Mouse (Mus musculus): ENCODE measurements around the gene Capn13. TPM values are rescaled to one million over a fixed set of nuclear protein-coding genes. Genes with fewer than 3 reads are reported as not detected.

Capn13 gene
- polyA plus RNA-seq, 1 experiment, result not detected

DNA sequence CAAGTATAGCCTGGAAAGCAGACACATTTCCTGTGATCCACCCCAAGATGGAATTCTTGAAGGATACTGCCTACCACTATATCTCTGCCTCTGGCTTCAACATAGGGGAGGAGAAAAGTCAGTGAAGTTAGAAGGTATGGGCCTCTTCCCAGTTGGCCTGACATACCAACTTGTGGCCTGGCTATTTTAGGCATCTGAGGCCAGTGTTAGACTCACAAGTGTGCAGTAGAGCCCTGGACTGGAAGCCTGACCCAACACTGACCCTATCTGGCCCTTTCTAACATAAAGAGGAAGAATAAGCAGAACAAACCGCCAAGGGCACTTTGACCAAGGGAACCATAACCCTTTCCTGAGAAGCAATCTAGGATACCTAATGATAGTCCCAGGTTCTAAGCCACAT lies 7.3 kb downstream of the Capn13 start:
- H3K4me1 ChIP-seq (ENCODE audit: control insufficient read depth, insufficient read depth, low read length), result peaks cover 3% of the 10 kb centered on the region; the same call in 1 of the 2 replicates
- H3K4me3 ChIP-seq (ENCODE audit: insufficient read depth, low read length), result no peak overlapping the region
- no peak overlapping the region for H3K27ac ChIP-seq (ENCODE audit: insufficient read depth, low read length)
- TF ChIP-seq CTCF (IDR thresholded peaks at IDR 0.05; ENCODE audit: extremely low read depth, insufficient read depth, low read length), result no peak
- no peak for TF ChIP-seq POLR2A (IDR thresholded peaks at IDR 0.05; ENCODE audit: extremely low read depth, insufficient read depth, low read length)

DNA sequence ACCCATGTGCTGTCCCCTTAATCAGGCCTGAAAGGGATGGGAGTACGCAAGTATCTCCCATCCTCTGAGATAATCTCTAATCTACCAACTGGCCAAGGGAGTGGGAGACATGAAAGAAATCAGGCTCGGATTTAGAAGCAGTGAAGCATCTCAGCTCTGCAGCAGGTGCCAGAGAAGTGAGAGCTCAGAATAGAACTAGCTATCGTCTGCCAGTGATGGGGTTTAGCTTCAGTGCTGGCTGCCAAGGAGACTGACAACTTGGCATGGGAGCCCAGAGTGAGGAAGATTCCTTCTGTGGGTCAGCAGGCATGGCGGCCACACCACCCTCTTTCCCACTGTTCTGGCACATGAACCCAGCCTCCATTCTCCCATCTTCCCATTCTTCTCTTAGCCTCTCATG lies 8.9 kb downstream of the Capn13 start:
- H3K4me1 ChIP-seq (ENCODE audit: control insufficient read depth, insufficient read depth, low read length), result peaks cover 3% of the 10 kb centered on the region; the same call in 1 of the 2 replicates
- no peak overlapping the region for H3K4me3 ChIP-seq (ENCODE audit: insufficient read depth, low read length)
- TF ChIP-seq CTCF (IDR thresholded peaks at IDR 0.05; ENCODE audit: extremely low read depth, insufficient read depth, low read length), result no peak
- no peak overlapping the region for H3K27ac ChIP-seq (ENCODE audit: insufficient read depth, low read length)

DNA sequence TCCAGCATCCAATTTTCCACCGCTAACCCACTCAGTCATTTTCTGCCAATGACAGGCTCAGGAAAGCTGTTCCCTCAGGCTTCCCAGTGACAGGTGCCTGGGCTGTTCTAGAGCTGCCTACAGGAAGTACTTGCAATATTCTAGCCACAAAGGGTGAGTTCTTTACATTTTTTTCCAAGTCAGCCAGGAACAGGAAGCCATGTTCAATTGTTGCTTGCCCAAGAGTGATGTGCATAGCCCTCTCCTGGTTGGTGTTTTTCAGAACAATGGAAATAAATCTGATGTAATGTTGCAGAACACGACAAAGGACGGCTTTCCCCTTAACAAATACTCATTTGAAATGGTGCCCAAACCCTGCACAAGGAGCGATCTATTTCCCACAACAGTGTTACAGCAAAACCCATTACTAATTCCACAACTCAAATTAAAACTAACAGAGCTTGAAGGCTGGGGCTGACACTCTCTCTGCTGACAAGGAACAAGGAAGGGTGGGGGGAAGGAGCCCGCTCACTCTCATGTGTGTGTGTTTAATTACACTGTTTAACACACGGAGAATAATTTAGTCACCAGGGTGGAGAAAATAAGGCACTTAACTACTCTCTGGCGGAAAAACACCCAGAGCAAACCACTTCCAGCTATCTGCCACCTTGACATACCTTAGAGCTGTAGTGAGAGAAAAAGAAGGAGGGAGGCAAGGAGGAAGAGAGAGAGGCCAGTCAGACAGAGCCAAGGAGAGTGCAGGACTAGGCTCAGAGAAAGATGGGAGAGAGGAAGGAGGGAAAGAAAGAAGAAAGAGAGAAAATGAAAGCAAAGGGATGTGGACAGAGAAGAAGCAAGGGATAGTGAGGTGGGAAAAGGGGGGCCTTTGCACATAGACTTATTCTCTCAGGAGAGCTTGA lies 10.2 kb downstream of the Capn13 start:
- H3K4me1 ChIP-seq (ENCODE audit: control insufficient read depth, insufficient read depth, low read length), result peaks cover 3% of the 10 kb centered on the region; the same call in 1 of the 2 replicates
- H3K27ac ChIP-seq (ENCODE audit: insufficient read depth, low read length), result no peak overlapping the region; the same call in 1 of the 2 replicates
- no peak for TF ChIP-seq POLR2A (IDR thresholded peaks at IDR 0.05; ENCODE audit: extremely low read depth, insufficient read depth, low read length)
- no peak overlapping the region for H3K4me3 ChIP-seq (ENCODE audit: insufficient read depth, low read length)

DNA sequence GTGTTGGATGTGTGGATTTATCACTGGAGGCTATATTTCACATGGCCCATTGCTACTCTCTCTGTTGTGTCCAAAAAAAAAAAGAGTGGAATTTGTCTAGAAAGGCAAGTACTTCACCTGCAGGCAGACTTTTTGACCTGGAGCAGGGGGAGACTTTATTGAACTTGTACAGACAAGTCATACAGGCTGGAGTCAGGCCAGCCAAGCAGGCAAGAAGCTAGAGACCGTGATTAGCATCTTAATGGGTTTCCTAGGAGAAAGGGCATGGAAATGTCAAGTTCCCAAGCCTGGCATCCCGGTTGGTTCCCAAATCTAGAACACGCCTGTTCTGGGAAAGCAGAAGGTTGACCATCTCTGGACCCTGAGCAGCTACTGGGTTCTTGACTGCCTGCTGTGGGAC lies 11.3 kb downstream of the Capn13 start:
- peaks cover 3% of the 10 kb centered on the region; the same call in 1 of the 2 replicates for H3K4me1 ChIP-seq (ENCODE audit: control insufficient read depth, insufficient read depth, low read length)
- H3K4me3 ChIP-seq (ENCODE audit: insufficient read depth, low read length), result no peak overlapping the region
- TF ChIP-seq POLR2A (IDR thresholded peaks at IDR 0.05; ENCODE audit: extremely low read depth, insufficient read depth, low read length) (no peak), CTCF (IDR thresholded peaks at IDR 0.05; ENCODE audit: extremely low read depth, insufficient read depth, low read length) (no peak)
- H3K27ac ChIP-seq (ENCODE audit: insufficient read depth, low read length), result no peak overlapping the region

DNA sequence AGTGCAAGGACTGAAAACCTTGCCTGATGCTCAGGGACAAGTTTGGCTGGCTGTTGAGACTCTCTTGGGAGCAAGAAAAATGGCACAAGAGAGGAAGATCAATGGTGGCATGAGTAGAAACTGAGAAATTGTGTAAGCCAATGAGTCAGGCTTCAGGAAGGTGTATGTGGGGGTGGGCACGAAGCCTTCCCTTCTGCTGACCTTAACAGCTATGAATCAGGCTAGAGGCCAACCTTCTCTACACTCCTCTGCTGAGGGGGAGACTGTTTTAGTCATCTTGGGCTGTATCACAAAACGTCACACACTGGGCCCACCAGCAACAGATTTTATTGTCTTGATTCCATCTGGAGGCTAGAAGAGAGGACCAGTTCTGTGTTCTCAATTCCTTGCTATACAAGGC lies 14.1 kb downstream of the Capn13 start:
- Histone ChIP-seq H3K27ac (ENCODE audit: insufficient read depth, low read length) (no peak overlapping the region), H3K4me3 (ENCODE audit: insufficient read depth, low read length) (no peak overlapping the region), H3K4me1 (ENCODE audit: control insufficient read depth, insufficient read depth, low read length) (peaks cover 3% of the 10 kb centered on the region; the same call in 1 of the 2 replicates)
- TF ChIP-seq POLR2A (IDR thresholded peaks at IDR 0.05; ENCODE audit: extremely low read depth, insufficient read depth, low read length), result no peak
- no peak for TF ChIP-seq CTCF (IDR thresholded peaks at IDR 0.05; ENCODE audit: extremely low read depth, insufficient read depth, low read length)

DNA sequence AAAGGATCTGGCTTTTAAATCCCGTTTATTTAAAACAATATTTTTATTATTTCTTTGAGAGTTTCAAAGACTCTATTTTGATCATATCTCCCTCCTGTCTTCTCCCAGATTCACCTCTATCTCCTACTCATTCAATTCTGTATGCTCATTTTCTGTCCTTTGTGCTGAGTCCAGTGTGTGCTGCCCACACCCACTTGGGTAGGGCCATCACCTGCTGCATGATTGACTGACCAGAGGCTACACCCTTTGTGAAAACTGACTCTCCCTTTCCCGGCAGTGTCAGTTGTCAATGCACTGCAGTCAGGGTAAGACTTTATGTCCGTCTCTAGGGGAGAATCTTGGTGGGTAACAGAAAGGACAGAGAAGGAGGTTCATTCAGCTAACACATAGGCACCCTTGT lies 14.7 kb downstream of the Capn13 start:
- no peak overlapping the region for H3K27ac ChIP-seq (ENCODE audit: insufficient read depth, low read length)
- H3K4me3 ChIP-seq (ENCODE audit: insufficient read depth, low read length), result no peak overlapping the region
- TF ChIP-seq POLR2A (IDR thresholded peaks at IDR 0.05; ENCODE audit: extremely low read depth, insufficient read depth, low read length), result no peak
- no peak for TF ChIP-seq CTCF (IDR thresholded peaks at IDR 0.05; ENCODE audit: extremely low read depth, insufficient read depth, low read length)
- H3K4me1 ChIP-seq (ENCODE audit: control insufficient read depth, insufficient read depth, low read length), result peaks cover 3% of the 10 kb centered on the region; the same call in 1 of the 2 replicates

DNA sequence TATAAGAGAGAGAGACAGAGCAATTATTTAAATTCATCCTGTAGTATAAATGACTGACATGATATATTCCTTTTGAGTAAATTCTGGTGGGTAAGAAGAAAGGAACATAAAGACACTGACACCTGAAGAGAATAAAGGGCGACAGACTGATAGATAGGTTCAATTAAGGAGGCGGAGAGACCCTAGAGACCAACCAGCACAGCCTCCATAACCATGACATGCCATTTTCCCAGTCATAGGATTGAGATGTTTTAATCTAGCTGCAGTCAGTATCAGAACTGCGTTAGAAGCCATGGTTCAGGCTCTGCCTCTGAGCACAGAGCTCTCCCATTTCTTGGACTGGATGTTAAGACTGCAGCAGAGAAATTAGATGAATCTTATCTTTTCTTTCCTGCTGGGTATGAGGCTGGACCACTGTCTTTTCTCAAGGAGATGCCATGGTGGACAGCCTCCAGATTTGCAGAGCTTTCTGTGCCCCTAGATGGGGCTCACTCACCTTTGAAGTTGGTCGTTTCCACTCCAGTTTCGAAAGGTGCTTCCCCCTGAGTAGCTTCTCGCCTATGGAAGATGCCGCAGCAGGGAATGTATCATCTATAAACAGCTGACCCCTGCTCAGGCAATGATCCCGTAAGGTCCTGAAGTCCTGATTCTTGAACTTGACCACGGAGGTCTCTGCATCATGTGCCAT lies 18.2 kb downstream of the Capn13 start:
- no peak overlapping the region for H3K27ac ChIP-seq (ENCODE audit: insufficient read depth, low read length)
- TF ChIP-seq POLR2A (IDR thresholded peaks at IDR 0.05; ENCODE audit: extremely low read depth, insufficient read depth, low read length), result no peak
- TF ChIP-seq CTCF (IDR thresholded peaks at IDR 0.05; ENCODE audit: extremely low read depth, insufficient read depth, low read length), result no peak
- no peaks in the 10 kb centered on the region for H3K4me1 ChIP-seq (ENCODE audit: control insufficient read depth, insufficient read depth, low read length)
- H3K4me3 ChIP-seq (ENCODE audit: insufficient read depth, low read length), result no peak overlapping the region

DNA sequence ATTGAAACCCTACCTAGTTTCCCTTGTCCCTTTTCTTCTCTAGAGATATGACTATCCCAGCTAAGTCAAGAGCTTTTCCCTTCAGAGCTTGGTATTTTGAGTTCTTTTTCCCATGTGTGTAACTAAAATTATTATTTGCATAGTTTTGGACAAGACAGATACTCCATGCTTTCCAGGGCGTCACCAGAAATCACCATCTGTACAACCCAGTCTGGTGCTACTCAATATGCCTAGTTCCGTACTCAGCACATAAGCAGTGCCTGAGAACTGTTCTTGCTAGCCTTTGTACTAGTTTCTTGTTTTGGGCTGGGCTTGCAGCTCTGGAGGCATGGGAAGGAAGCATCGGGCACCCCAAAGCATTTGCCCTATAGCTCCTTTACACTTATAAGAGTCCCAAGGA lies 19.0 kb downstream of the Capn13 start:
- TF ChIP-seq CTCF (IDR thresholded peaks at IDR 0.05; ENCODE audit: extremely low read depth, insufficient read depth, low read length), result no peak
- no peak for TF ChIP-seq POLR2A (IDR thresholded peaks at IDR 0.05; ENCODE audit: extremely low read depth, insufficient read depth, low read length)
- H3K4me3 ChIP-seq (ENCODE audit: insufficient read depth, low read length), result no peak overlapping the region
- no peaks in the 10 kb centered on the region for H3K4me1 ChIP-seq (ENCODE audit: control insufficient read depth, insufficient read depth, low read length)
- no peak overlapping the region for H3K27ac ChIP-seq (ENCODE audit: insufficient read depth, low read length)

DNA sequence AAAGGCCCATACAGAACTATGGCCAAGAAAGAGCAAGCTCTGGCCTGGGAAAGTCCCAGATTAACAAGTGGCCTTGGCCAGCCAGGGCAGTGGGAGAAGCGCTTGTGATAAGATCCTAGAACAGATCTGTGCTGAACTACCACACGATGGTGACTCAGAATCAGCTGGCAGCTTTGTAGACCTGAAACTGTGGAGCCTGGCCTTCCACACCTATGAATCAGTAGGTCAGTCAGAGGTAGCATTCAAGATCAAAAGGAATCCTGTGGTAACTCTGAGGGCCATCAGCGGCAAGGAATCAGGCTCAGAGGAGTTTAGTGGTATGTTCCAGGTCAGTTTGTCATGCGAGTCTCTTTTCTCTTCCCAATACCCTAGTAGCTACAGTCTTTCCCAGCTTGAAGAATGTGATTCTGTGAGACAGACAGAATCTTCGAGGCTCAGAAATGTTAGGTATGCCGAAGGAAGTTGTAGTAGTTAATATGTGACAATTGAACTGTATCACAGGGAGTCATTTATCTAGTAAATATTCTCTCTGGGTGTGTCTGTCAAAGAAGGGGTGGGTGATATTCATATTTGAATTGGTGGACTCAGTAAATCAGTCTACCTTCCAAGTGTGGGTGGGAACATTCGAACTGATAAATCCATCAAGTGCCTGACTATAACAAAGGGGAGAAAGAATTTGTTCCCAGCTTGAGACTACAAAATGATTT lies 22.7 kb downstream of the Capn13 start:
- no peak overlapping the region for H3K4me3 ChIP-seq (ENCODE audit: insufficient read depth, low read length)
- H3K27ac ChIP-seq (ENCODE audit: insufficient read depth, low read length), result no peak overlapping the region
- TF ChIP-seq CTCF (IDR thresholded peaks at IDR 0.05; ENCODE audit: extremely low read depth, insufficient read depth, low read length) (no peak), POLR2A (IDR thresholded peaks at IDR 0.05; ENCODE audit: extremely low read depth, insufficient read depth, low read length) (no peak)
- no peaks in the 10 kb centered on the region for H3K4me1 ChIP-seq (ENCODE audit: control insufficient read depth, insufficient read depth, low read length)

Data from cortical plate, adult 2 months (tissue).